Comparison of ENCODE assay signal across 8 mouse cellular contexts in the genomic region with DNA sequence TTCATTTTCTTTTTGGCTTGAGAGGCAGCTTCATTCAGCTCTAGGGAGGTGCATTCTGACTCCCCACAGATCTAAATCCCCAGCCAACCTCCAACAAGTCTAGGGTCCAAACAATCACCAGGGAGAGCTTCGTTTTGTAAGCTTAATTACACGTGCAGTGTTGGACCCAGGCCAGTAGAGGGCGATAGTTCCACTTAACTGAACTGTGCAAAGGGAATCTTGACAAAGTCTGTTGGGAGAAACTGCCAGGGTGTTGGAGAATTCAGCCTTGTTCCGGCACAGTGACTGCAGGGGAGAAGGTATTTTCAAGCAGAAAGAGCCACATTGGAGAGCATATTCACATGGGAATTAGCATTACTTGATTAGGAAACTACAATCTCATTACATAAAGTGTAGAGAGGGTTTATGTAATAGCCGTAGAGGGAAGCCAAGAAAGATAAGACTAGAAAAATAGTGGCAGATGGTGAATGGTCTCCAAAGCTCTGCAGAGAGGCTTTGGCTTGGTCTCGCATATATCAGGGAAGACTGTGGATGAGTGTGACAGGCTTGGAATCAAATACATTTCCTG.
DNase-seq lines count a peak whose midpoint lies in the region; ATAC-seq and TF ChIP-seq lines count a peak whose summit lies in the region.

No protein-coding gene starts in this region.

- peak; percentile 87 for TF ChIP-seq CTCF in heart, postnatal 0 days (IDR thresholded peaks at IDR 0.05; ENCODE audit: low read depth)

- H3K9me3 ChIP-seq in forebrain, embryonic 10.5 days = no peaks in the 10 kb centered on the region
- no peaks in the 10 kb centered on the region for H3K9me3 ChIP-seq in heart, postnatal 0 days (replicated peaks; ENCODE audit: control insufficient read depth, low read length)

- peak; percentile 10 for DNase-seq in CD4-positive helper T cell, adult 2 months (ENCODE audit: low read depth, low spot score)
- peak; percentile 20 to 30 for DNase-seq in adrenal gland, postnatal 4 days (ENCODE audit: low spot score in 2 of 2)
- DNase-seq in forebrain, embryonic 10.5 days (ENCODE audit: extremely low spot score, low spot score) = peak; percentile 68
- DNase-seq in heart, postnatal 0 days (ENCODE audit: low spot score) = peak; percentile 78
- peak; percentile 71 to 75 for DNase-seq in kidney, postnatal 25 days
- DNase-seq in lung, adult 18-20 months = peak; percentile 60 to 64
- peak; percentile 50 for DNase-seq in ovary, postnatal 10 days (ENCODE audit: low spot score)
- DNase-seq in thymus, postnatal 4 days = peak; percentile 40

- H3K4me3 ChIP-seq in forebrain, embryonic 10.5 days = no peak overlapping the region
- no peak overlapping the region for H3K4me3 ChIP-seq in heart, postnatal 0 days (ENCODE audit: low read depth, low read length)

- 0 out of 2 replicates have a peak overlapping the region, but pooled peaks have one; percentile 12 for H3K4me2 ChIP-seq in heart, postnatal 0 days (ENCODE audit: low read depth, low read length)

- no peaks in the 10 kb centered on the region for H3K36me3 ChIP-seq in forebrain, embryonic 10.5 days (replicated peaks)
- H3K36me3 ChIP-seq in heart, postnatal 0 days (replicated peaks; ENCODE audit: control insufficient read depth, insufficient read depth, low read length) = no peaks in the 10 kb centered on the region

- H3K4me1 ChIP-seq in forebrain, embryonic 10.5 days = peaks cover 12% of the 10 kb centered on the region
- 0 out of 2 replicates have a peak, but pooled peaks cover 4% of the 10 kb centered on the region for H3K4me1 ChIP-seq in heart, postnatal 0 days (ENCODE audit: control insufficient read depth, insufficient read depth)

- H3K27ac ChIP-seq in forebrain, embryonic 10.5 days = no peak overlapping the region
- H3K27ac ChIP-seq in heart, postnatal 0 days (ENCODE audit: low read depth) = 0 out of 2 replicates have a peak overlapping the region, but pooled peaks have one; percentile 34

- WGBS in forebrain, embryonic 10.5 days = 26% methylated on average over 6 of the region's 6 CpGs
- 3% methylated on average over 6 of the region's 6 CpGs for WGBS in heart, postnatal 0 days

- no peak overlapping the region for H3K9ac ChIP-seq in heart, postnatal 0 days (replicated peaks; ENCODE audit: low read depth, low read length)

- TF ChIP-seq EP300 in heart, postnatal 0 days (IDR thresholded peaks at IDR 0.05; ENCODE audit: low read depth) = no peak

- ATAC-seq in heart, postnatal 0 days (ENCODE audit: insufficient read depth, low read depth) = peak; percentile 70

- no peaks in the 10 kb centered on the region for H3K27me3 ChIP-seq in forebrain, embryonic 10.5 days (ENCODE audit: poor library complexity, severe bottlenecking)
- H3K27me3 ChIP-seq in heart, postnatal 0 days (ENCODE audit: control insufficient read depth, insufficient read depth, low read length) = no peaks in the 10 kb centered on the region

Comparison
In these comparisons a context has a peak if more than half of its experiments do, and no peak if none do; other contexts are left out.
1. DNase-seq: peak in every context shown above with its lines; median percentile 78 in heart, postnatal 0 days; 73 in kidney, postnatal 25 days; 68 in forebrain, embryonic 10.5 days; 62 in lung, adult 18-20 months; 50 in ovary, postnatal 10 days; 40 in thymus, postnatal 4 days; 25 in adrenal gland, postnatal 4 days; 10 in CD4-positive helper T cell, adult 2 months.